Comparison of ENCODE assay signal across 16 mouse cellular contexts in genomic region chr10:81120650-81121049, GRCm38 (mm10). TPM values are rescaled to one million over a fixed set of nuclear protein-coding genes. Genes with fewer than 3 reads are reported as not detected.
"Had no signal": no experiment of that assay in that cellular context is flagged by ENCODE, and none has a peak within 500 bp of the region (broad histone marks: within the 10 kb centered on the region; RNA-seq: fewer than 3 reads in every experiment).

No protein-coding gene starts in this region.

- H3K4me1 ChIP-seq: lung, embryonic 15.5 days; midbrain, embryonic 10.5 days; midbrain, embryonic 13.5 days had no signal

- H3K9ac ChIP-seq: liver, embryonic 15.5 days; lung, embryonic 15.5 days; midbrain, embryonic 13.5 days had no signal

- ATAC-seq: midbrain, embryonic 13.5 days; midbrain, embryonic 16.5 days had no signal

- H3K27me3 ChIP-seq: liver, embryonic 15.5 days; lung, embryonic 15.5 days; megakaryocyte, embryonic 14.5 days; midbrain, embryonic 13.5 days had no signal

- H3K4me3 ChIP-seq: liver, embryonic 15.5 days; lung, embryonic 15.5 days; midbrain, embryonic 10.5 days; midbrain, embryonic 13.5 days had no signal

- H3K9me3 ChIP-seq: liver, embryonic 15.5 days; lung, embryonic 15.5 days; megakaryocyte, embryonic 14.5 days; midbrain, embryonic 10.5 days; midbrain, embryonic 13.5 days had no signal

- H3K4me2 ChIP-seq: liver, embryonic 15.5 days; lung, embryonic 15.5 days; midbrain, embryonic 13.5 days had no signal

- H3K27ac ChIP-seq: kidney, postnatal 0 days; liver, embryonic 15.5 days; lung, embryonic 15.5 days; midbrain, embryonic 10.5 days; midbrain, embryonic 13.5 days had no signal

- DNase-seq: kidney, adult 2 months; kidney, postnatal 25 days; left cerebral cortex, postnatal 4 days; lung, adult 18-20 months; lung, postnatal 10 days; lung, postnatal 36 days; thymus, adult 18-20 months; thymus, postnatal 36 days had no signal

RNA-seq across cellular contexts. Expression of gene Creb3l3, which starts 22.0 kb away (rescaled TPM):
- total RNA-seq: monocyte, adult 5-6 weeks had no signal
